Mouse (Mus musculus) midbrain, embryonic 15.5 days (tissue): Measurements from ENCODE around the gene Micu2. TPM values are rescaled to one million over a fixed set of nuclear protein-coding genes. Genes with fewer than 3 reads are reported as not detected.
"Not testable (repeated sequence)": the region's sequence is repeated elsewhere in the genome, so short reads cannot be mapped to it uniquely, and the experiment has no call there.

Source experiments
- ATAC-seq: fragments of 200-750 bp; cut with Nextera tagmentation; replicated peaks from 2 replicates; pipeline ENCODE4 v1.8.0; 2017; ENCODE audit warnings: moderate TSS enrichment
- H3K27ac ChIP-seq: fragments of 300-500 bp; sonication (generic); 2 replicates; pipeline ENCODE4 v1.5.1; 2015; ENCODE audit warnings: mild to moderate bottlenecking, inconsistent platforms
- H3K27me3 ChIP-seq: fragments of 300-500 bp; sonication (generic); replicated peaks from 2 replicates; pipeline ENCODE4 v1.6.1; 2015; ENCODE audit warnings: inconsistent platforms
- H3K36me3 ChIP-seq: fragments of 300-500 bp; sonication (generic); replicated peaks from 2 replicates; pipeline ENCODE4 v1.6.1; 2015; ENCODE audit warnings: inconsistent platforms
- H3K4me1 ChIP-seq: fragments of 300-500 bp; sonication (generic); 2 replicates; pipeline ENCODE4 v1.6.1; 2015; ENCODE audit warnings: inconsistent platforms
- H3K4me2 ChIP-seq: fragments of 300-500 bp; sonication (generic); 2 replicates; pipeline ENCODE4 v1.6.1; 2015; ENCODE audit warnings: inconsistent platforms, mild to moderate bottlenecking, moderate library complexity
- H3K4me3 ChIP-seq: fragments of 300-500 bp; sonication (generic); 2 replicates; pipeline ENCODE4 v1.5.1; 2015; ENCODE audit warnings: mild to moderate bottlenecking, inconsistent platforms
- H3K9ac ChIP-seq: fragments of 300-500 bp; sonication (generic); 2 replicates; pipeline ENCODE4 v1.6.1; 2015; ENCODE audit warnings: mild to moderate bottlenecking, inconsistent platforms
- H3K9me3 ChIP-seq: fragments of 300-500 bp; sonication (generic); 2 replicates; pipeline ENCODE4 v1.6.1; 2016; ENCODE audit warnings: inconsistent platforms
- WGBS: fragments of 180-500 bp; shearing (Covaris S2); methylation state at CpG from one replicate; pipeline ENCODE4 v1.1.7; 2015; ENCODE audit warnings: mixed read lengths; 5-methylcytosine and 5-hydroxymethylcytosine counted together
- polyA plus RNA-seq: library from polyadenylated mRNA; unstranded; fragments of >200 nt; fragmentation: Nextera tagmentation; extraction: Ambion mirVana; gene quantifications from 2 replicates; pipeline ENCODE4 v1.2.1, GENCODE M21; 2015

Micu2 gene
- polyA plus RNA-seq, 1 experiment from 2014 or later, result 70.7 TPM

DNA sequence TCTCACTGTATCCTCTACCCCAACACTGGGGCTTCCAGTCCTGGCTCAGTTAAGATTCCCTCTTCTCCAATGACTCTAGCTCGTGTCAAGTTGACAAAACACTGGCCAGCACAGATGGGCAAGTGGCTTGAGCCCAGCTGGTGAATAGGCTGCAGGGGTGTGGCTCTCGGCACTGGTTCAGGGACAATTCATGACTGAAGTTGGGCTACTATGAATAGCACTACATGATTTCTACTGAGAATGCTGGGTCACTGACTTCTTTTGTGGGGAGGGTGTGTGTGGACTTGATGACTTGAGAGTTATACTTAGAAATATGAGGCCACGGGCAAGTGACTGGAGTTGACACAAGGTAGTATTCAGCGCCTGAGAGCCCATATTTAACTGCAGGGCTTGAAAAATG, 53.2 kb downstream of the Micu2 start:
- H3K4me2 ChIP-seq, result no peak overlapping the region
- no peak overlapping the region for H3K9ac ChIP-seq
- peaks cover 15% of the 10 kb centered on the region; the same call in 1 of the 2 replicates for H3K36me3 ChIP-seq
- WGBS, result 83% methylated on average over 4 of the region's 4 CpGs
- H3K9me3 ChIP-seq, result no peaks in the 10 kb centered on the region
- ATAC-seq, result no peak
- H3K4me1 ChIP-seq, result no peaks in the 10 kb centered on the region
- H3K4me3 ChIP-seq, result no peak overlapping the region
- no peaks in the 10 kb centered on the region for H3K27me3 ChIP-seq
- no peak overlapping the region for H3K27ac ChIP-seq

DNA sequence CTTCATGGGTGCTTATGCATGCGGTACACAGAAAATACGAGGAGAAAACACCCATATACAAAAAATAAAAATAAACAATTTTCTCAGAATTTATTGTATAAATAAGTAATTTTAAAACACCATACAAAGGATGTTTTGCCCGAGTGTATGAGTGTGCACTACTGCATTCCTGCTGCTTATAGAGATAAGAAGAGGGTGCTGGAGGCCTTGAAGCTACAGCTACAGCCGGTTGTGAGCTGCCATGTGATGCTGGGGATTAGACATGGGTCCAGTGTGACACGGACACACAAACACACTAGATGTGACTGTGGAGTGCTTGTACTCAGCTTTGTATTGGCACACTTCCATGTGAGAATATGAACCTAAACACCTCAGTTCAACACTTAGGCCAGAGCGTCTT, 61.8 kb downstream of the Micu2 start:
- H3K4me2 ChIP-seq, result no peak overlapping the region
- no peak overlapping the region for H3K4me3 ChIP-seq
- no peaks in the 10 kb centered on the region for H3K9me3 ChIP-seq
- no peak overlapping the region for H3K9ac ChIP-seq
- 90% methylated on average over 6 of the region's 6 CpGs for WGBS
- ATAC-seq, result no peak
- no peaks in the 10 kb centered on the region for H3K27me3 ChIP-seq
- 0 out of 2 replicates have a peak, but pooled peaks cover 3% of the 10 kb centered on the region for H3K36me3 ChIP-seq
- no peak overlapping the region for H3K27ac ChIP-seq
- H3K4me1 ChIP-seq, result no peaks in the 10 kb centered on the region

DNA sequence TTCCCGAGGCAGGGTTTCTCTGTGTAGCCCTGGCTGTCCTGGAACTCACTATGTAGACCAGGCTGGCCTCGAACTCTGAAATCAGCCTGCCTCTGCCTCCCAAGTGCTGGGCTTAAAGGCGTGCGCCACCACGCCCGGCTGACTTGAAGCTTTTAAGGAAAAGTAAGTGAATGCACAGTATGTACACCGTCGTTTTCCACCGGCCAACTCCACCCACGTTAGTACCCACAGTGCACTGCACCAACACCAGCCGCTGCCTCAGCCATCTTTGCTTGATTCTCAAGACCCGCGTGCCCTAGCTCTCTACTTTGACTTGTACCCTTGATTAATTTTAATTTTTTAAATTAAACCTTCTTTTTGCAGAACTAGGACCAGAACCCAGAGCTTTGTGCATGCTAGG, 64.4 kb downstream of the Micu2 start:
- Histone ChIP-seq H3K9ac (no peak overlapping the region), H3K4me3 (no peak overlapping the region), H3K36me3 (no peaks in the 10 kb centered on the region), H3K9me3 (no peaks in the 10 kb centered on the region), H3K4me2 (no peak overlapping the region), H3K27me3 (no peaks in the 10 kb centered on the region), H3K4me1 (no peaks in the 10 kb centered on the region), H3K27ac (no peak overlapping the region)
- no peak for ATAC-seq
- WGBS, result 94% methylated on average over 13 of the region's 13 CpGs

DNA sequence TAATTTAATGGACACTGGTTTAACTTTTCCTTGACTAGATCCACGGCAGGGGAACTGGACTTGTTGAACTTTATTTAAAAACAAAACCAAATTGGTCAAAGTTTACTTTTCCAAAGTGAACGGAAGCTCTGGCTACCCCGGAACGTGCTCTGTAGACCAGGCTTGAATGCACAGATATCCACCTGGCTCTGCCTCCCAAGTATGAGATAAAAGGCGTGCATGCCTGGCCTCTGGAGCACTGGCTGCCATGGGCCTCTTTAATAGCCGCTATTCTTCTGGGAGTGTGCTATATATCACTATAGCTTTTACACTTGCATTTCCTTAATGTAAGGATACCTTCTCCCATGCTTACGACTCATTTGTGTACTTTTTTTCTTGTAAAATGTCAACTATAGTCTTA, 65.5 kb downstream of the Micu2 start:
- no peak overlapping the region for H3K4me3 ChIP-seq
- H3K27ac ChIP-seq, result no peak overlapping the region
- no peak overlapping the region for H3K9ac ChIP-seq
- no peak overlapping the region for H3K4me2 ChIP-seq
- ATAC-seq, result no peak
- H3K9me3 ChIP-seq, result no peaks in the 10 kb centered on the region
- H3K4me1 ChIP-seq, result no peaks in the 10 kb centered on the region
- WGBS, result 86% methylated on average over 7 of the region's 7 CpGs
- no peaks in the 10 kb centered on the region for H3K27me3 ChIP-seq
- no peaks in the 10 kb centered on the region for H3K36me3 ChIP-seq

DNA sequence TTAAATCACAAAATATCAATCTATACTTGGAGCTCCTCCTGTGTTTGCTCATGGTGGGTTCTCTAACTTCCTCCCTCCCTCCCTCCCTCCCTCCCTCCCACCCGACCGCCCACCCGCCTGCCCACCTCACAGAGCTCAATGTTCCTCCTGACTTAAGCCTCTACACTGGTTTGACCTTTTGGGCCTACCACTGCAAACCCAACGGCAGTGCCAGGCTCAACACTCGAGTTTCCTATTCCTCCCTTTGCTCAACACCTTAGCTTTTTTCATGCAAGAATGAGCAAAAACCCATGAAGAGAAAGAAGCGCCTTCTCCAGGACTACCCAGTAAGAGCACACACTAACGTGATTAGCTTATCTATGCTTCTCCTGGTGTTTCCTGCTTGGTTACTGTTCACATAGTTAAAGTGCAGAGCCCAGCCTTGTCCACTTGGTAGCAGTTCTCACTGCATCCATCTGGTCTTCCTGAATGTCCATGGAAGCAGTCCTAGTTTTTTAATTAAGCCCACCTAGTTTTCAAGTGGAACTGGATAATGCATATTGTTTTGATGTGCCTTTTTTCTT, 66.1 kb downstream of the Micu2 start:
- 61% methylated on average over 7 of the region's 7 CpGs for WGBS
- H3K4me1 ChIP-seq, result no peaks in the 10 kb centered on the region
- H3K9ac ChIP-seq, result no peak overlapping the region
- no peak overlapping the region for H3K27ac ChIP-seq
- ATAC-seq, result no peak
- no peak overlapping the region for H3K4me3 ChIP-seq
- H3K27me3 ChIP-seq, result no peaks in the 10 kb centered on the region
- no peaks in the 10 kb centered on the region for H3K36me3 ChIP-seq
- H3K9me3 ChIP-seq, result no peaks in the 10 kb centered on the region
- H3K4me2 ChIP-seq, result no peak overlapping the region

DNA sequence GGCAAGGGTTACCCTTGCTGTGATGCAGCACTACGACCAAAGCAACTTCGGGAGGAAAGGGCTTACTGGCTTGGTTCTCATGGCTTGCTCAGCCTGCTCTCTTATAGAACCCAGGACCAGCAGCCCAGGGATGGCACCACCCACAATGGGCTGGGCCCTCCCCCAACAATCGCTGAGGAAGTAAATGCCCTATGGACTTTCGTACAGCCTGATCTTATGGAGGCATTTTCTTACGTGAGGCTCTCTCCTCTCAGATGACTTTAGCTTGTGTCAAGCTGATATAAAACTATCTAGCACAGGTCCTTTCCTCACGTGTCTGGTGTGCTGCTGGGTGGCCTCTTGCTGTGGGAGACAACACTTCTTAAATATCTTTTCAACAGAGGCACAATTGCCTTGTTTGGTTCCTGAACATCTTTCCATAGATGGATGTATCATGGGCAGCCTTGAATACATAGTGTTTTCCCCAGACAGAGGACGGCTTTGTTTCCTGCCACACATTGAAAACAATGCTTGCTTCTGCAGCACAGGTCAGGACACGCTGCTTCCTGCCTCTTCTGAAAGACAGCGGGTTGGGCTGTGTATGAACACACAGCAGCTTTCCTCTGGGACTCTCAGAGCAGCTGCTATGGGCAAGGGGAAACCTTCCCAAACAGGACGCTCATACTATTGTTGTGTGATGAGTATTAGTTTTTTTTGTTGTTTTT, 77.5 kb downstream of the Micu2 start:
- no peaks in the 10 kb centered on the region for H3K27me3 ChIP-seq
- WGBS, result 41% methylated on average over 10 of the region's 10 CpGs
- no peak overlapping the region for H3K4me2 ChIP-seq
- no peak overlapping the region for H3K9ac ChIP-seq
- H3K36me3 ChIP-seq, result peaks cover 20% of the 10 kb centered on the region; the same call in 1 of the 2 replicates
- peak overlapping the region; percentile 27; the same call in 1 of the 2 replicates for H3K27ac ChIP-seq
- no peak; the same call in 1 of the 2 replicates for ATAC-seq
- H3K4me3 ChIP-seq, result no peak overlapping the region
- H3K9me3 ChIP-seq, result no peaks in the 10 kb centered on the region
- peaks cover 6% of the 10 kb centered on the region for H3K4me1 ChIP-seq

DNA sequence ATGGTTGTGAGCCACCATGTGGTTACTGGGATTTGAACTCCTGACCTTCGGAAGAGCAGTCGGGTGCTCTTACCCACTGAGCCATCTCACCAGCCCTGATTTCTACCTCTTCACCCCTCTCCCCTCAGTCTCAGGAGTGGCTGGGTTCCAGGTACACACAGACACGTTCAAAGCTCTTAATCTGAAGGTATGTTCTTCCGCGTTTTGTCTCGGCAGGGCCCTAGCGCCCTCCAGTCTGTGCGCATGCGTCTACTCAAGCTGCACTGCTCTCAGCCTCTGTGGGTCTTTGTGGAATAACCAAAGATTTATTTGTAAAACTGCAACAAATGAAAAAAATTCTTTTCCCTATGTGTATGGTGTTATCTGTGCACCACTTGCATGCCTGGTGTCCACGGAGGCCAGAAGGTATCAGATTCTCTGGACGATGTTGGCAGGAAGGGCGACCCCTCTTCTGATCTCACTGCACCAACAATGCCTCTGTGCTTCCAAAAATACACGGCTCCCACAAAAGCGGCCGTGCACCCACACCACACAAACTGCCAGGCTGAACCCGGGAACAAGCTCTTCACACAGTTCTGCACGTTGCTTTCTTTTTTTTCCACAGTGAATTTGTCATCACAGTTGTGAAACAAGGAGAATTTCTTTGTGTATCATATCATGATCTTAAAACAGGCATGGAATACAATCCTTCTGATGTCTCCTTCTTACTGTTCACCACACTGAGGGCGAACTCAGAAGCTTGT, 78.3 kb downstream of the Micu2 start:
- Histone ChIP-seq H3K9ac (no peak overlapping the region), H3K36me3 (peaks cover 16% of the 10 kb centered on the region; the same call in 1 of the 2 replicates), H3K27me3 (no peaks in the 10 kb centered on the region), H3K9me3 (no peaks in the 10 kb centered on the region), H3K4me2 (no peak overlapping the region), H3K4me1 (peaks cover 6% of the 10 kb centered on the region), H3K4me3 (no peak overlapping the region), H3K27ac (no peak overlapping the region)
- WGBS, result 86% methylated on average over 18 of the region's 18 CpGs
- ATAC-seq, result no peak; the same call in 1 of the 2 replicates

DNA sequence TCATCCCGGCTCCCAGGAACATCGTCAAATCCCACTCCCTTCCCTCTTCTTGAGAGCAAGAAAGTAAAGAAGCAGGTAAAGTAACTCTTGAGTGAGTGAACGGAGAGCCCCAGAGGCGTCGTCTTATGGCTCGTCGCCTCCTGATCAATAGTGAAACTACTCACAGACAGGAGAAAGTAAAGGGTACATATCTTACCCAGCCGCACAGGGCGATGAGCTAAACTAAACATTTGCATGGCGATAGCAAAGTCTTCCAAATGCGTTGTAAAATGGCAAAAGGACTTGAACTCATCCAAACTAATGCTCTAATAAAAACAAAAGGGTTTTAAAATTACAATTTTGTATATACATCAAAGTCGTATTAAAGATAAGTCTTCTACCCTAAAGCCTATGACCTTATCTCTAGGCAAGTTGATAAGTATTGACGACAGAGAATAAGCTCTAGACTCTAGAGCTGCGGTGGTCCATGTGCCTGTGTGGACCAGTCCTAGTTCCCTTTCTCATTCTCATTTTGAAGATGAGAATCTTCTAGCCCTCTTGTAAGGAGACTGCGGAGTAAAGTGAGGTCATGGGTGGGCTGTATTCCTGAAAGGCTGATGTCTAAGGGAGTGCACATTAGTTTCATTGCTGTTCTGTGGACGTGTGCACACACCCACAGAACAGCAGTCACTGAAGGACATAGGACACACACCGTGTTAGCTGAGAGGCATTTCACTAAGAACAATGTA, 79.8 kb downstream of the Micu2 start:
- no peak overlapping the region for H3K9ac ChIP-seq
- no peak for ATAC-seq
- no peak overlapping the region for H3K4me2 ChIP-seq
- H3K36me3 ChIP-seq, result peaks cover 19% of the 10 kb centered on the region; the same call in 1 of the 2 replicates
- H3K27me3 ChIP-seq, result no peaks in the 10 kb centered on the region
- H3K4me1 ChIP-seq, result peaks cover 6% of the 10 kb centered on the region
- no peak overlapping the region for H3K4me3 ChIP-seq
- WGBS, result 94% methylated on average over 17 of the region's 17 CpGs
- no peaks in the 10 kb centered on the region for H3K9me3 ChIP-seq
- no peak overlapping the region for H3K27ac ChIP-seq

DNA sequence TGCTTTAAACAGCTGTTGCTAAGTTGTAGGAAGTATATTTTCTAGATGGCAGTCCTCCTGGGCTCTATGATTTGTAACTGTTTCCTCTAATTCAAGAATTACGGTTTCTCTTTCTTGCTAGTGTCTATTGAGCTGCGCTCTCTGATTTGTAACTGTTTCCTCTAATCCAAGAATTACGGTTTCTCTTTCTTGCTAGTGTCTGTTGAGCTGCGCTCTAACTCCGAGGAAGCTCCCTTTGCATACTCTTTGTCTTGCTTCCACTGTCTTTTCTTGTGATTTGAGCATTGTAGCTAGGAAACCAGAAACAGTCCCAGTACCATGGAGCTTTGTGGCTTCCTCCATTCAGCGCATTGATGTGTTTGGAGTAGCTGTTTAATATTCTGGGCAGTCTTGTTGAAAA, 83.7 kb downstream of the Micu2 start:
- Histone ChIP-seq H3K27ac (no peak overlapping the region), H3K9me3 (no peaks in the 10 kb centered on the region), H3K4me1 (no peaks in the 10 kb centered on the region), H3K9ac (no peak overlapping the region), H3K4me3 (no peak overlapping the region), H3K36me3 (peaks cover 14% of the 10 kb centered on the region; the same call in 1 of the 2 replicates), H3K4me2 (no peak overlapping the region), H3K27me3 (no peaks in the 10 kb centered on the region)
- WGBS, result 55% methylated on average over 6 of the region's 6 CpGs
- ATAC-seq, result no peak

DNA sequence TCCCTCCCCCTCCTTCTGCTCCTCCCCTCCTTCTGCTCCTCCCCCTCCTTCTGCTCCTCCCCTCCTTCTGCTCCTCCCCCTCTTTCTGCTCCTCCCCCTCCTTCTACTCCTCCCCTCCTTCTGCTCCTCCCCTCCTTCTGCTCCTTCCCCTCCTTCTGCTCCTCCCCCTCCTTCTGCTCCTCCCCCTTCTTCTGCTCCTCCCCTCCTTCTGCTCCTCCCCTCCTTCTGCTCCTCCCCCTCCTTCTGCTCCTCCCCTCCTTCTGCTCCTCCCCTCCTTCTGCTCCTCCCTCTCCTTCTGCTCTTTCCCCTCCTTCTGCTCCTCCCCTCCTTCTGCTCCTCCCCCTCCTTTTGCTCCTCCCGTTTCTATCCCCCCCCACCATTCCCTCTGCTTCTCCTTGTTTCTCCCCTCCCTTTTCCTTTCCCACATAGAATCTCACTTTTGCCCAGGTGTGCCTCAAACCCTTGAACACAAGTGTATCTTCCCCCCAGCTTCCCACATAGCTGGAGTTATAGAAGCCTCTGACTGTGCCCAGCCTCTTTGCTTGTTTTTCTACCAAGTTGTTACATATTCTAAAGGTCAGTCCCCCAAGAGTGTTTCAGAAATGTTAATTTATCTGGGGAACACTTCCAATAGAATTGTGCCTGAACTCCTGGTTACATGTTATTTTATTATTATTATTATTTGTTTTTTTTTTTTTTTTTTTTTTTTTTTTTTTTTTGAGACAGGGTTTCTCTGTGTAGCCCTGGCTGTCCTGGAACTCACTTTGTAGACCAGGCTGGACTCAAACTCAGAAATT, 86.7 kb downstream of the Micu2 start:
- not testable (repeated sequence) for H3K27ac ChIP-seq, H3K4me1 ChIP-seq, H3K9me3 ChIP-seq, H3K4me2 ChIP-seq, H3K36me3 ChIP-seq, H3K27me3 ChIP-seq, ATAC-seq, H3K4me3 ChIP-seq, H3K9ac ChIP-seq
- WGBS, result 33% methylated on average over 1 of the region's 1 CpGs

DNA sequence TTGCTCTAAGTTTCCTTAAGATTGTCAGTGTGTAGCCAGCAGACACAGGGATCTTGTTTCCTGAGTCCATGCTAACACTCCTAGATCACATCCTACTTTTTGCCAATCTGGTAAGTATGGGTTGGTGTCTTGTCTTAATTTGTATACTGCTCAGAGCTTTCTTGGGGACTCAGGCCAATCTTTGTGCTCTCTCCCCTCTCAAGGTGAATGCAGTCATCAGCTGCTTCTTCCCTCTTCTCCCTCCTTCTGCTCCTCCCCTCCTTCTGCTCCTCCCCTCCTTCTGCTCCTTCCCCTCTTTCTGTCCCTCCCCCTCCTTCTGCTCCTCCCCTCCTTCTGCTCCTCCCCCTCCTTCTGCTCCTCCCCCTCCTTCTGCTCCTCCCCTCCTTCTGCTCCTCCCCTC, 87.3 kb downstream of the Micu2 start:
- not testable (repeated sequence) for H3K4me2 ChIP-seq, ATAC-seq, H3K4me3 ChIP-seq, H3K27me3 ChIP-seq, H3K27ac ChIP-seq, H3K9ac ChIP-seq, H3K36me3 ChIP-seq, H3K9me3 ChIP-seq, H3K4me1 ChIP-seq
